Mouse (Mus musculus): ENCODE results near the gene Yif1b. TPM values are rescaled to one million over a fixed set of nuclear protein-coding genes. Genes with fewer than 3 reads are reported as not detected.

Yif1b gene
- polyA plus RNA-seq, 1 experiment from 2014 or later = 87.3 TPM

Other genes with a start within 250 kb of the Yif1b start
- 2.0 and 2.2 TPM in 2 replicates for gene Ryr1, start 113.2 kb upstream of the Yif1b start, polyA plus RNA-seq (2014; fragmentation: Nextera tagmentation; extraction: Ambion mirVana)
- 0.76 and 0.82 TPM in 2 replicates for gene Rasgrp4, start 103.5 kb upstream of the Yif1b start, polyA plus RNA-seq (2014; fragmentation: Nextera tagmentation; extraction: Ambion mirVana)
- 17.2 and 19.1 TPM in 2 replicates for gene Fam98c, start 82.1 kb upstream of the Yif1b start, polyA plus RNA-seq (2014; fragmentation: Nextera tagmentation; extraction: Ambion mirVana)
- 0.34 and 0.46 TPM in 2 replicates for gene Ggn, start 68.1 kb upstream of the Yif1b start, polyA plus RNA-seq (2014; fragmentation: Nextera tagmentation; extraction: Ambion mirVana)
- 5.6 and 6.5 TPM in 2 replicates for gene Spred3, start 67.9 kb upstream of the Yif1b start, polyA plus RNA-seq (2014; fragmentation: Nextera tagmentation; extraction: Ambion mirVana)
- 321 and 325 TPM in 2 replicates for gene Psmd8, start 57.6 kb upstream of the Yif1b start, polyA plus RNA-seq (2014; fragmentation: Nextera tagmentation; extraction: Ambion mirVana)
- gene Catsperg1, start 24.3 kb upstream of the Yif1b start, polyA plus RNA-seq (2014; fragmentation: Nextera tagmentation; extraction: Ambion mirVana) = 0.56 and 1.0 TPM in 2 replicates
- 0.41 and 1.2 TPM in 2 replicates for gene Kcnk6, start 5.8 kb upstream of the Yif1b start, polyA plus RNA-seq (2014; fragmentation: Nextera tagmentation; extraction: Ambion mirVana)
- 1.2 and 1.6 TPM in 2 replicates for gene 2200002D01Rik, start 10.1 kb downstream of the Yif1b start, polyA plus RNA-seq (2014; fragmentation: Nextera tagmentation; extraction: Ambion mirVana)
- gene Spint2, start 43.6 kb downstream of the Yif1b start, polyA plus RNA-seq (2014; fragmentation: Nextera tagmentation; extraction: Ambion mirVana) = 27.0 and 28.1 TPM in 2 replicates
- 44.2 and 55.8 TPM in 2 replicates for gene Ppp1r14a, start 51.0 kb downstream of the Yif1b start, polyA plus RNA-seq (2014; fragmentation: Nextera tagmentation; extraction: Ambion mirVana)
- 65.2 and 66.7 TPM in 2 replicates for gene Dpf1, start 65.6 kb downstream of the Yif1b start, polyA plus RNA-seq (2014; fragmentation: Nextera tagmentation; extraction: Ambion mirVana)

All from neural tube, embryonic 11.5 days (tissue).